Mouse (Mus musculus): ENCODE results near the gene Scamp2.

DNA sequence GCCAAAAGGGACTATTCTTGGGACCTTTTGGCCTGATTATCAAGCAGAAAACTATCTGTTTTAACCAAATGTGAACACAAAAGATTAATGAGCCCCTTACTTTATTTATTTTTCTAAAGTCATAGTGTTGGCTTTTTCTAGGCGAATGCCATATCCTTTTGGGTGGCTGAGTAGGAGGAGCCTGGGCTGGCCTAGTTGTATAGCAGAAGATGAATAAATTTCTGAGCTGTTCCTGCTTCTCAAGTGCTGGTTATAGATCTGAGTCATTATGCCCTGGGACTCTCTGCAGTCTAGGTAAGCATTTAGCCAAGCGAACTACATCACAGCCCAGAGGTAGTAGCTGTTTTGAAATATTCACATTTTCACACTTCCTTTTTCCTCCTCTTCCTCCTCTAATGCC is 35.2 kb upstream of the Scamp2 start:
- TF ChIP-seq CTCF (IDR thresholded peaks at IDR 0.05; ENCODE audit: control insufficient read depth, insufficient read depth, low read length), result no peak
- TF ChIP-seq POLR2A (IDR thresholded peaks at IDR 0.05; ENCODE audit: borderline replicate concordance, control insufficient read depth, low read depth, low read length), result no peak
